Mouse (Mus musculus) forebrain, embryonic 13.5 days (tissue): Measurements from ENCODE around the gene Hspa4. TPM values are rescaled to one million over a fixed set of nuclear protein-coding genes. Genes with fewer than 3 reads are reported as not detected.

Source experiments
- ATAC-seq: fragments of 200-750 bp; cut with Nextera tagmentation; 2 replicates; pipeline ENCODE4 v1.8.0; 2017
- H3K27ac ChIP-seq: fragments of 300-500 bp; sonication (generic); 2 replicates; pipeline ENCODE4 v1.5.1; 2015; ENCODE audit warnings: inconsistent platforms, mild to moderate bottlenecking, moderate library complexity
- H3K27me3 ChIP-seq: fragments of 300-500 bp; sonication (generic); 2 replicates; pipeline ENCODE4 v1.6.1; 2015; ENCODE audit warnings: mild to moderate bottlenecking, inconsistent platforms
- H3K36me3 ChIP-seq: fragments of 300-500 bp; sonication (generic); 2 replicates; pipeline ENCODE4 v1.6.1; 2015; ENCODE audit warnings: mild to moderate bottlenecking, inconsistent platforms; ENCODE audit not compliant: poor library complexity, severe bottlenecking
- H3K4me1 ChIP-seq: fragments of 300-500 bp; sonication (generic); 2 replicates; pipeline ENCODE4 v1.6.1; 2015; ENCODE audit warnings: inconsistent platforms
- H3K4me2 ChIP-seq: fragments of 300-500 bp; sonication (generic); 2 replicates; pipeline ENCODE4 v1.6.1; 2015; ENCODE audit warnings: inconsistent platforms, mild to moderate bottlenecking, moderate library complexity
- H3K4me3 ChIP-seq: fragments of 300-500 bp; sonication (generic); 2 replicates; pipeline ENCODE4 v1.5.1; 2015; ENCODE audit warnings: mild to moderate bottlenecking, inconsistent platforms
- H3K9ac ChIP-seq: fragments of 300-500 bp; sonication (generic); 2 replicates; pipeline ENCODE4 v1.6.1; 2015; ENCODE audit warnings: mild to moderate bottlenecking, inconsistent platforms
- H3K9me3 ChIP-seq: fragments of 300-500 bp; sonication (generic); replicated peaks from 2 replicates; pipeline ENCODE4 v1.6.1; 2016; ENCODE audit warnings: inconsistent platforms
- WGBS: fragments of 180-500 bp; shearing (Covaris S2); methylation state at CpG from one replicate; pipeline ENCODE4 v1.1.7; 2015; 5-methylcytosine and 5-hydroxymethylcytosine counted together
- polyA plus RNA-seq: library from polyadenylated mRNA; unstranded; fragments of >200 nt; fragmentation: Nextera tagmentation; extraction: Ambion mirVana; gene quantifications from 2 replicates; pipeline ENCODE4 v1.2.1, GENCODE M21; 2015

Hspa4 gene
- polyA plus RNA-seq, 1 experiment from 2014 or later = 62.7 TPM

- Histone ChIP-seq H3K9me3 (no peaks in the 10 kb centered on the region), H3K27me3 (no peaks in the 10 kb centered on the region), H3K4me1 (no peaks in the 10 kb centered on the region), H3K9ac (no peak overlapping the region), H3K4me2 (no peak overlapping the region), H3K27ac (no peak overlapping the region), H3K4me3 (no peak overlapping the region), H3K36me3 (no peaks in the 10 kb centered on the region)
- ATAC-seq = no peak
- 49% methylated on average over 11 of the region's 11 CpGs for WGBS
Measured at GRCm38 (mm10) chr11:53243199-53243598, 57.1 kb downstream of the Hspa4 start.

DNA sequence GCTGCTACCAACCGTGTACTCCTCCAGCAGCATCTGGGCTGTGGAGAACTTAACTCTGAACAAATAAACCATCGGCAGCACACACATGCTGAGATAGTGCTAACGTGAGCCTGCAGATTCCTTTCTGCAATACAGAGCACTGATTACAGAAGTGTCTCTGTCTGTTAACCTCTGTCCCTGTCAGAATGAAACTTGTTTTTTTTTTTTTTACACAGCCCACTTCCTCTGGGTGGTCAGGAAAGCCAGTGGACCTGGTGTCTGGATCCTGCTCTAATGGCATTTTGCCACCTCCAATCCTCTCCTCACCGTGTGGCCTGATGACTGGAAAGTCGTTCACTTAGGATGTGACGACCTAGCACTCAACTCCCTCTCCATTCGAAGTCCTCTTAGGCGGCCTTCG, 66.7 kb downstream of the Hspa4 start:
- WGBS = 87% methylated on average over 9 of the region's 9 CpGs
- Histone ChIP-seq H3K36me3 (no peaks in the 10 kb centered on the region), H3K27me3 (no peaks in the 10 kb centered on the region), H3K9ac (no peak overlapping the region), H3K4me3 (no peak overlapping the region), H3K4me2 (no peak overlapping the region), H3K27ac (no peak overlapping the region), H3K9me3 (no peaks in the 10 kb centered on the region), H3K4me1 (0 out of 2 replicates have a peak, but pooled peaks cover 4% of the 10 kb centered on the region)
- ATAC-seq = no peak

DNA sequence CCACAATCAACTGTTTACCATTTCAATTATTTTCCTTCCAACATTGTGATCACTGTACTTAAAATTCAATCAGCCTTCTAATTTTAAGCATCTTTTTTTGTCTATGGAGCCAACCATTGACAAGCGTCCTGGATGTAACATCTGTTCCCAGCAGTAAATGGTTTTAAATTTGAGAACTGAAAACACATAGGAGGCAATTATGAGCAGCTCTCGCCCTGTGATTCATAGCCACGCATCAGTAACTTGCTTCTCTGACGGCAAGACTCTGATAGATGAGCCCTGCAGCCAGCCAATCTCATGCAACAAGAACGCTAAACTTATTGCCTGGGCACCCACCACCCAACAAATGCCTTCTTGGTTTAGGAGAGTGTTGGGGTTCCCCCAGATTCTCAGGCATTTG, 68.4 kb downstream of the Hspa4 start:
- Histone ChIP-seq H3K4me3 (no peak overlapping the region), H3K9ac (no peak overlapping the region), H3K4me2 (no peak overlapping the region), H3K36me3 (no peaks in the 10 kb centered on the region), H3K4me1 (0 out of 2 replicates have a peak, but pooled peaks cover 4% of the 10 kb centered on the region), H3K27ac (no peak overlapping the region), H3K9me3 (no peaks in the 10 kb centered on the region), H3K27me3 (no peaks in the 10 kb centered on the region)
- ATAC-seq = no peak
- 74% methylated on average over 5 of the region's 5 CpGs for WGBS

- no peak for ATAC-seq
- Histone ChIP-seq H3K9ac (no peak overlapping the region), H3K4me1 (0 out of 2 replicates have a peak, but pooled peaks cover 4% of the 10 kb centered on the region), H3K9me3 (no peaks in the 10 kb centered on the region), H3K36me3 (no peaks in the 10 kb centered on the region), H3K27ac (no peak overlapping the region), H3K4me3 (no peak overlapping the region), H3K4me2 (no peak overlapping the region), H3K27me3 (no peaks in the 10 kb centered on the region)
- 94% methylated on average over 3 of the region's 3 CpGs for WGBS
Measured at GRCm38 (mm10) chr11:53229011-53229410, 71.2 kb downstream of the Hspa4 start.

GRCm38 (mm10) chr11:53210876-53211275, 89.4 kb downstream of the Hspa4 start:
- no peak for ATAC-seq
- Histone ChIP-seq H3K4me2 (no peak overlapping the region), H3K9me3 (no peaks in the 10 kb centered on the region), H3K27ac (no peak overlapping the region), H3K27me3 (0 out of 2 replicates have a peak, but pooled peaks cover 3% of the 10 kb centered on the region), H3K4me3 (no peak overlapping the region), H3K36me3 (no peaks in the 10 kb centered on the region), H3K4me1 (peaks cover 5% of the 10 kb centered on the region; the same call in 1 of the 2 replicates), H3K9ac (no peak overlapping the region)
- WGBS = 29% methylated on average over 9 of the region's 9 CpGs

Other genes starting within 250 kb of the Hspa4 start
- gene Zcchc10, start 24.2 kb upstream of the Hspa4 start, polyA plus RNA-seq = 18.1 and 19.0 TPM in 2 replicates
- 66.0 and 66.7 TPM in 2 replicates for gene Aff4, start 50.4 kb upstream of the Hspa4 start, polyA plus RNA-seq
- 0.49 TPM in 1 of 2 replicates, not detected in the other for gene Leap2, start 122.7 kb upstream of the Hspa4 start, polyA plus RNA-seq
- gene Uqcrq, start 130.4 kb upstream of the Hspa4 start, polyA plus RNA-seq = 677 and 698 TPM in 2 replicates
- gene Gdf9, start 130.6 kb upstream of the Hspa4 start, polyA plus RNA-seq = 2.1 and 2.7 TPM in 2 replicates
- gene Gm10447, start 156.7 kb upstream of the Hspa4 start, polyA plus RNA-seq = not detected in 2 replicates
- 1.2 and 1.3 TPM in 2 replicates for gene Shroom1, start 156.7 kb upstream of the Hspa4 start, polyA plus RNA-seq
- gene Gm9837, start 170.0 kb upstream of the Hspa4 start, polyA plus RNA-seq = not detected in 2 replicates
- gene Gm9945, start 179.7 kb upstream of the Hspa4 start, polyA plus RNA-seq = not detected in 2 replicates
- 0.97 and 1.1 TPM in 2 replicates for gene Sowaha, start 179.8 kb upstream of the Hspa4 start, polyA plus RNA-seq
- 17.1 and 17.9 TPM in 2 replicates for gene Sept8, start 218.8 kb upstream of the Hspa4 start, polyA plus RNA-seq